Mouse (Mus musculus) heart, embryonic 11.5 days (tissue): ENCODE data around the gene Larp6. TPM values are rescaled to one million over a fixed set of nuclear protein-coding genes. Genes with fewer than 3 reads are reported as not detected.

Experiments
- ATAC-seq: fragments of 200-750 bp; cut with Nextera tagmentation; replicated peaks from 2 replicates; pipeline ENCODE4 v1.8.0; 2017; ENCODE audit warnings: moderate library complexity; ENCODE audit not compliant: insufficient number of reproducible peaks, low FRiP score, low TSS enrichment
- H3K27ac ChIP-seq: fragments of 300-500 bp; sonication (generic); 2 replicates; pipeline ENCODE4 v1.5.1; 2014; ENCODE audit warnings: mild to moderate bottlenecking, low read depth, low read length
- H3K27me3 ChIP-seq: fragments of 300-500 bp; sonication (generic); 2 replicates; pipeline ENCODE4 v1.6.1; 2014; ENCODE audit warnings: mild to moderate bottlenecking, low read length, mixed read lengths; ENCODE audit not compliant: control insufficient read depth, insufficient read depth
- H3K36me3 ChIP-seq: fragments of 300-500 bp; sonication (generic); 2 replicates; pipeline ENCODE4 v1.6.1; 2014; ENCODE audit warnings: mild to moderate bottlenecking, low read length, moderate library complexity, mixed read lengths; ENCODE audit not compliant: control insufficient read depth, insufficient read depth
- H3K4me1 ChIP-seq: fragments of 300-500 bp; sonication (generic); 2 replicates; pipeline ENCODE4 v1.6.1; 2014; ENCODE audit warnings: low read length; ENCODE audit not compliant: control insufficient read depth, insufficient read depth
- H3K4me2 ChIP-seq: fragments of 300-500 bp; sonication (generic); 2 replicates; pipeline ENCODE4 v1.6.1; 2014; ENCODE audit warnings: mild to moderate bottlenecking, moderate library complexity
- H3K4me3 ChIP-seq: fragments of 300-500 bp; sonication (generic); 2 replicates; pipeline ENCODE4 v1.5.1; 2014; ENCODE audit warnings: low read depth, low read length
- H3K9ac ChIP-seq: fragments of 300-500 bp; sonication (generic); 2 replicates; pipeline ENCODE4 v1.6.1; 2014; ENCODE audit warnings: mild to moderate bottlenecking, low read depth, low read length, moderate library complexity
- H3K9me3 ChIP-seq: fragments of 300-500 bp; sonication (generic); replicated peaks from 2 replicates; pipeline ENCODE4 v1.6.1; 2016; ENCODE audit warnings: low read length; ENCODE audit not compliant: control insufficient read depth
- WGBS: fragments of 180-500 bp; shearing (Covaris S2); extraction: QIAGEN DNeasy Blood & Tissue Kit; methylation state at CpG from one replicate; pipeline ENCODE4 v1.1.7; 2014; ENCODE audit not compliant: insufficient replicate concordance; 5-methylcytosine and 5-hydroxymethylcytosine counted together
- polyA plus RNA-seq: library from polyadenylated mRNA; unstranded; fragments of >200 nt; fragmentation: Nextera tagmentation; extraction: Ambion mirVana; gene quantifications from 2 replicates; pipeline ENCODE4 v1.2.1, GENCODE M21; 2014

Larp6 gene
- polyA plus RNA-seq, 1 experiment from 2014 or later, result 0.40 TPM

DNA sequence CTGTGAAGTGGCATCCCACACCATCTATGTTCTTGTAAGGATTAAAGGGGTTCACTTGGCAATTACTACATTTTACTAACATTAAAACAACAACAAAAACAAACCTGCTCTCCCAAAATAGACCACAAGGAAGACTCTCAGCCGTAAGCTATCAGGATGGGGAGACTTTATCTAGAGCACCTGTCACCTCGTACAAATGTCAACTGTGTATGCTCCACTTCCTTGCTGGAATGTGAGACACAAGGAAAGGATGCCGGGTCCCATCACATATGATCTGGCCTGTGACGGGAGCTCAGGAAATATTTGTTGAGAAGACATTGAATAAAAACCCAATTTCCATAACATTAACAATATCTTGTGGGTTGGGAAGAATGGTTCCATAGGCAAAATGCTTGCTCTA is 32.2 kb downstream of the Larp6 start:
- H3K9me3 ChIP-seq, result no peaks in the 10 kb centered on the region
- WGBS, result 44% methylated on average over 4 of the region's 4 CpGs
- no peaks in the 10 kb centered on the region for H3K27me3 ChIP-seq
- H3K9ac ChIP-seq, result no peak overlapping the region
- H3K4me3 ChIP-seq, result no peak overlapping the region
- H3K4me1 ChIP-seq, result peaks cover 7% of the 10 kb centered on the region; the same call in 1 of the 2 replicates
- H3K36me3 ChIP-seq, result no peaks in the 10 kb centered on the region
- no peak overlapping the region for H3K4me2 ChIP-seq
- no peak for ATAC-seq
- H3K27ac ChIP-seq, result no peak overlapping the region

DNA sequence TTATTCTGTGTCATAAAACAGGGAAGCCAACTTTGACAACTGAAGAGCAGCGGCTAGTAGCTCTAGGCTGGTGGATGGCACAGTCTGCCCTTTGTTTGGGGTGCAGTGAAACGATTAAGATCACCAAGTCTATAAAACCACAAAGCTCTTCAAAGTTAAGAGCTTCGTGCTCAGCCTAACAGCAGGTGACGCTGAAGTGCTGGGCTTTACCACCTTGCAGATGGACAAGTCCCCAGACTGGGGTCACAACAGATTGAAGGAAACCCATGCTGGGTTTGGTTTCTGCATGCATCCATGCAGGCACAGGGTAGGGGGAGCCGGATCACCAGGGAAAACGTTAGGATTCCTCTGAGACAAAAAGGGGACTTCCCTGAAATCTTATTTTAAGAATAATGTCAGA is 33.8 kb downstream of the Larp6 start:
- Histone ChIP-seq H3K4me1 (peaks cover 4% of the 10 kb centered on the region; the same call in 1 of the 2 replicates), H3K27me3 (no peaks in the 10 kb centered on the region), H3K4me3 (no peak overlapping the region), H3K9me3 (no peaks in the 10 kb centered on the region), H3K27ac (no peak overlapping the region), H3K36me3 (no peaks in the 10 kb centered on the region), H3K4me2 (no peak overlapping the region), H3K9ac (no peak overlapping the region)
- no peak for ATAC-seq
- WGBS, result 60% methylated on average over 6 of the region's 6 CpGs

DNA sequence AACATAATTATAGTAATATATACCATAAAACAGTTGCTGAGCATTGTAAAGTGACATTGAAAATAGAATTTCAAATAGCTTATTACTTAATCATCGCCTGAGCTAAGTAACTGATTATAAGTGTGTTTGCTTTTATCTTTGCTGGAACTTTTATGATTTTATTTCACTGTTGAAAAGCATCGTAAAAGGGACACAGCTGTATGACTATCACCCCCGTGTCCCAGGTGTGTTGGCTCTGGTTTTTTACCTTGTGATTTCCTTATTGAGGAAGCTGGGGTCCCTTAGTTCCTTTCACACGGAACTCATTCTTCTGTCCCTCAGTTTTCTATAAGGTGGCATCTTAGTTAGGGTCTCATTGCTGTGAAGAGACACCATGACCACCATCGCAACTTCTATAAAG is 34.9 kb downstream of the Larp6 start:
- Histone ChIP-seq H3K4me1 (peaks cover 4% of the 10 kb centered on the region; the same call in 1 of the 2 replicates), H3K4me3 (no peak overlapping the region), H3K27ac (no peak overlapping the region), H3K9ac (no peak overlapping the region), H3K4me2 (no peak overlapping the region), H3K9me3 (no peaks in the 10 kb centered on the region), H3K27me3 (no peaks in the 10 kb centered on the region), H3K36me3 (no peaks in the 10 kb centered on the region)
- ATAC-seq, result no peak
- 81% methylated on average over 5 of the region's 5 CpGs for WGBS

DNA sequence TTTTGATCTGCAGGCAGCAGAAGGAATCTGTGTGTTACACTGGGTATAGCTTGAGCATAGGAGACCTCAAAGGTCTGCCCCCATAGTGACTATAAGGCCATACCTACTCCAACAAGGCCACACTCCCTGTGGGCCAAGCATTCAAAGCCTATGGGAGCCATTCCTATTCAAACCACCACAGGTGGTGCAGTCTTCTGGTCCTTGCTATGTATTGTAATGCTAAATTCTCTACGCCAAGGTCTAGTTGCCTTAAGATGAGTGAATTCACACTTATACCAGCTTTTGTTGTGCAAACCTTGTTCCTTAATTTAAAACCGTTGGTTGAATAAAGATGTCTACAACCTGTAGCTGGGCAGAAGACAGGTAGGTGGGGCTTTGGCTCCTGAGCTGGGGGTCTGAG is 35.4 kb downstream of the Larp6 start:
- no peak for ATAC-seq
- Histone ChIP-seq H3K27me3 (no peaks in the 10 kb centered on the region), H3K4me1 (peaks cover 1% of the 10 kb centered on the region; the same call in 1 of the 2 replicates), H3K27ac (no peak overlapping the region), H3K9me3 (no peaks in the 10 kb centered on the region), H3K4me3 (no peak overlapping the region), H3K36me3 (no peaks in the 10 kb centered on the region), H3K4me2 (no peak overlapping the region), H3K9ac (no peak overlapping the region)
- WGBS, result 79% methylated on average over 2 of the region's 2 CpGs

DNA sequence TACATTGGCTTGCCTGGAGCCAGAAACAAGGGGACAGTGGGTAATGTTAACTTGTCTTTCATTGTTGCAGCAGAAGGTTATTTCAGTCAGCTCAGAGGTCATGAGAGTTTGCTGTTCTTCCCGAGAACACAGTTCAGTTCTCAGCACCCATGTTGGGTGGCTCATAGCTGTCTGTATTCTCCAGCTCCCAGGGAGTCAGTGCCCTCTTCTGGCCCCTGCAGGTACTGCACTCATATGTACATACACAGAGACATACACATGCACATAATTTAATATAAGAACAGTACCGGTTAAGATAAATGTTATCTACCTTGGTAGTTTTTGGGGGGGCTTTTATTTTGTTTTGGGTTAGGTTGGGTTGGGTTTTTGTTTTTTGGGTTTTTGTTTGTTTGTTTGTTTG is 36.3 kb downstream of the Larp6 start:
- no peak for ATAC-seq
- Histone ChIP-seq H3K4me1 (no peaks in the 10 kb centered on the region), H3K27ac (no peak overlapping the region), H3K4me2 (no peak overlapping the region), H3K9ac (no peak overlapping the region), H3K4me3 (no peak overlapping the region), H3K27me3 (no peaks in the 10 kb centered on the region), H3K36me3 (no peaks in the 10 kb centered on the region), H3K9me3 (no peaks in the 10 kb centered on the region)
- WGBS, result 83% methylated on average over 2 of the region's 2 CpGs

DNA sequence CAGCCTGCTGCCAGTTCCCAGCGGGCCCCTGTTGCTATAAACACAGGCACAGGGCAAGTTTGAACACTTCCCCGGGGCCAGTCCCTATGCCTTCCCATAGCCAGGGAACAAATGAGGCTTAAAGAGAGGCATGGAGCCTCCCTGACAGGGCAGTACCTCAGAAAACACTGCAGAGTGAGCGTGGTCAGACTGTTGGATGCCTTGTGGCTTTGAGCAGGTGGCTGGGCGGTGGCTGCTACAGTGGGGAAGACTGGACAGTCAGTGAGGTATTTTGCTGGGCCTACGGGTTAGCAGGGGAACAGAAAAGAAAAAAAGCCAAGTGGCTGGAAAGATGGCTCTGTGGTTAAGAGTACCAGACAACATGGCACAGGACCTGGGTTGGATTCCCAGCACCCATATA is 38.3 kb downstream of the Larp6 start:
- ATAC-seq, result no peak
- no peaks in the 10 kb centered on the region for H3K36me3 ChIP-seq
- WGBS, result 80% methylated on average over 5 of the region's 5 CpGs
- no peak overlapping the region for H3K27ac ChIP-seq
- H3K9me3 ChIP-seq, result no peaks in the 10 kb centered on the region
- H3K4me1 ChIP-seq, result no peaks in the 10 kb centered on the region
- H3K4me3 ChIP-seq, result no peak overlapping the region
- no peaks in the 10 kb centered on the region for H3K27me3 ChIP-seq
- H3K9ac ChIP-seq, result no peak overlapping the region
- H3K4me2 ChIP-seq, result no peak overlapping the region

DNA sequence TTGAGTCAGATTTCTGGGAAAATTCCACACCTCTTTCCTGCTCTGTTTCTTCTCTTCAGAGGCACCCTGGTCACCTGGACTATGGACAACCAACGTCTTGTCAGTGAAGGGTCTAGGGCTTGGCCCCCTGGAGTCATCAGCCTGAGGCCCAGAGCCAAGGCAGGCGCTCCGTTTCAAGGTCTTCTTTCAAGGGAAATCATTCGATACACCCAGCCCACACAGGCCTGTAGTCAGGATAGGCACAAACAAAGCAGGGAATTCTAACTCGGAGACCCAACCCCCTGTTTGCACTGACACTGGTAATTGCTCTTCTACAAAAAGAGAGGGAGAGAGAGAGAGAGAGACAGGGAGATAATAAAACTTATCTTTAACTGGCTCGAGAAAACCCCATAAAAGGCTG is 39.2 kb downstream of the Larp6 start:
- WGBS, result 61% methylated on average over 6 of the region's 6 CpGs
- no peak overlapping the region for H3K4me3 ChIP-seq
- H3K9me3 ChIP-seq, result no peaks in the 10 kb centered on the region
- H3K27me3 ChIP-seq, result no peaks in the 10 kb centered on the region
- H3K9ac ChIP-seq, result no peak overlapping the region
- peaks cover 3% of the 10 kb centered on the region; the same call in 1 of the 2 replicates for H3K4me1 ChIP-seq
- no peaks in the 10 kb centered on the region for H3K36me3 ChIP-seq
- no peak for ATAC-seq
- no peak overlapping the region for H3K4me2 ChIP-seq
- no peak overlapping the region for H3K27ac ChIP-seq

DNA sequence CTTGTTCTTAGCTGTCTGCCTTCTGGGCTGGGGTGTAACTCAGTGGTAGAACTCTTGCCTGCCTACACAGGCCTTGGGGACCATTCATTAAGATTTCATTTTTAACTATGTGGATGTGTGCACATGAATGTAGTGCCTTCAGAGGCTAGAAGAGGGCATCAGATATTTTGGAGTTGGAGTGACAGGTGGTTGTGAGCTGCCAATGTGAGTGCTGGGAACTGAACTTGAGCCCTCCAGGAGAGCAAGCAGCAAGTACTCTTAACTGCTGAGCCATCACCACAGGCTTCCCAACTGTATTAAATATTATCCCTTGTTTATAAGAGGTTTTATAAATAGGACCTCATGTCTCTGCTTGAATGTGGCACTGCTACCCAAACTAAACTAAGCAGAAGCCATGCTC is 39.8 kb downstream of the Larp6 start:
- Histone ChIP-seq H3K27ac (no peak overlapping the region), H3K27me3 (no peaks in the 10 kb centered on the region), H3K4me2 (no peak overlapping the region), H3K4me3 (no peak overlapping the region), H3K9me3 (no peaks in the 10 kb centered on the region), H3K9ac (no peak overlapping the region), H3K4me1 (peaks cover 7% of the 10 kb centered on the region; the same call in 1 of the 2 replicates), H3K36me3 (no peaks in the 10 kb centered on the region)
- no peak for ATAC-seq

DNA sequence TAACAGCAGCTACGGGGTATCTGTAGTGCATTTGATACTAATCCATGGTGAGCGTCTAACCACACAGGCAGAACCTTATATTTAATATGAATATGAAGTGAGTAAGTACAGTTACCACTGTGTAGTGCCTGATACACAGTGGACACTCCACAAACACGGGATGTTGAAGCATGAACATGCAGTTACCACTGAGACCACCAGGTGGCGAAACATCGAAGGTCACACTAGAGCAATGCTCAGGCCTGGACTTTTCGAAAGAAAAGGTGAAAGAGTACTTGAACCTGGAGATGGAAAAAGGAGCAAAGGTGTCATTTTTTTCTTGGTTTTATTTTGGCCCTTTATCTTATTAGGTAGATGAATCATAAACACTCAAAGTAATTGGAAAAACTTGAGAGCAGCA is 43.5 kb downstream of the Larp6 start:
- no peaks in the 10 kb centered on the region for H3K9me3 ChIP-seq
- 39% methylated on average over 6 of the region's 6 CpGs for WGBS
- H3K36me3 ChIP-seq, result no peaks in the 10 kb centered on the region
- H3K27ac ChIP-seq, result no peak overlapping the region
- H3K9ac ChIP-seq, result no peak overlapping the region
- H3K4me1 ChIP-seq, result peaks cover 26% of the 10 kb centered on the region
- no peak for ATAC-seq
- no peaks in the 10 kb centered on the region for H3K27me3 ChIP-seq
- H3K4me3 ChIP-seq, result no peak overlapping the region
- H3K4me2 ChIP-seq, result no peak overlapping the region
